Mouse (Mus musculus) limb, embryonic 13.5 days (tissue): ENCODE results near the gene Emilin1. TPM values are rescaled to one million over a fixed set of nuclear protein-coding genes. Genes with fewer than 3 reads are reported as not detected.

Source experiments
- ATAC-seq: fragments of 200-750 bp; cut with Nextera tagmentation; 2 replicates; pipeline ENCODE4 v1.8.0; 2017; ENCODE audit warnings: low read depth, moderate number of reproducible peaks, moderate TSS enrichment; ENCODE audit not compliant: low FRiP score
- H3K27ac ChIP-seq: fragments of 300-500 bp; sonication (generic); 2 replicates; pipeline ENCODE4 v1.5.1; 2015; ENCODE audit warnings: inconsistent platforms, mild to moderate bottlenecking, moderate library complexity
- H3K27me3 ChIP-seq: fragments of 300-500 bp; sonication (generic); 2 replicates; pipeline ENCODE4 v1.6.1; 2015; ENCODE audit warnings: mild to moderate bottlenecking, inconsistent platforms
- H3K36me3 ChIP-seq: fragments of 300-500 bp; sonication (generic); 2 replicates; pipeline ENCODE4 v1.6.1; 2015; ENCODE audit warnings: inconsistent platforms, mild to moderate bottlenecking, moderate library complexity
- H3K4me1 ChIP-seq: fragments of 300-500 bp; sonication (generic); 2 replicates; pipeline ENCODE4 v1.6.1; 2015; ENCODE audit warnings: inconsistent platforms
- H3K4me2 ChIP-seq: fragments of 300-500 bp; sonication (generic); replicated peaks from 2 replicates; pipeline ENCODE4 v1.6.1; 2015; ENCODE audit warnings: inconsistent platforms, mild to moderate bottlenecking, moderate library complexity
- H3K4me3 ChIP-seq: fragments of 300-500 bp; sonication (generic); 2 replicates; pipeline ENCODE4 v1.5.1; 2015; ENCODE audit warnings: moderate library complexity, mild to moderate bottlenecking, inconsistent platforms
- H3K9ac ChIP-seq: fragments of 300-500 bp; sonication (generic); 2 replicates; pipeline ENCODE4 v1.6.1; 2015; ENCODE audit warnings: mild to moderate bottlenecking, inconsistent platforms
- H3K9me3 ChIP-seq: fragments of 300-500 bp; sonication (generic); 2 replicates; pipeline ENCODE4 v1.6.1; 2016; ENCODE audit warnings: inconsistent platforms
- WGBS: fragments of 180-500 bp; shearing (Covaris S2); methylation state at CpG from one replicate; pipeline ENCODE4 v1.1.7; 2015; 5-methylcytosine and 5-hydroxymethylcytosine counted together
- polyA plus RNA-seq: library from polyadenylated mRNA; unstranded; fragments of >200 nt; fragmentation: Nextera tagmentation; extraction: Ambion mirVana; gene quantifications from 2 replicates; pipeline ENCODE4 v1.2.1, GENCODE M21; 2015

Gene Emilin1
- polyA plus RNA-seq, 1 experiment from 2014 or later = 281 TPM

GRCm38 (mm10) chr5:30909300-30909659 is 3.9 kb upstream of the Emilin1 start:
- Histone ChIP-seq H3K9ac (peak overlapping the region; percentile 80; the same call in 1 of the 2 replicates), H3K27me3 (no peaks in the 10 kb centered on the region), H3K4me1 (peaks cover 80% of the 10 kb centered on the region), H3K36me3 (peaks cover 20% of the 10 kb centered on the region), H3K4me3 (no peak overlapping the region), H3K4me2 (peak overlapping the region; percentile 96), H3K27ac (peak overlapping the region; percentile 96), H3K9me3 (no peaks in the 10 kb centered on the region)
- WGBS = 20% methylated on average over 7 of the region's 7 CpGs
- no peak for ATAC-seq

GRCm38 (mm10) chr5:30909863-30910262 is 3.3 kb upstream of the Emilin1 start:
- Histone ChIP-seq H3K9ac (no peak overlapping the region), H3K9me3 (no peaks in the 10 kb centered on the region), H3K36me3 (peaks cover 14% of the 10 kb centered on the region), H3K4me3 (no peak overlapping the region), H3K27me3 (no peaks in the 10 kb centered on the region), H3K27ac (peak overlapping the region; percentile 96), H3K4me1 (peaks cover 82% of the 10 kb centered on the region), H3K4me2 (0 out of 2 replicates have a peak overlapping the region, but pooled peaks have one; percentile 96)
- WGBS = 80% methylated on average over 7 of the region's 7 CpGs
- no peak for ATAC-seq

GRCm38 (mm10) chr5:30910481-30910880 is 2.7 kb upstream of the Emilin1 start:
- peak overlapping the region; percentile 99 for H3K27ac ChIP-seq
- peaks cover 82% of the 10 kb centered on the region for H3K4me1 ChIP-seq
- H3K36me3 ChIP-seq = peaks cover 8% of the 10 kb centered on the region
- no peak for ATAC-seq
- H3K9me3 ChIP-seq = no peaks in the 10 kb centered on the region
- 0 out of 2 replicates have a peak overlapping the region, but pooled peaks have one; percentile 15 for H3K9ac ChIP-seq
- H3K27me3 ChIP-seq = no peaks in the 10 kb centered on the region
- H3K4me3 ChIP-seq = no peak overlapping the region
- peak overlapping the region; percentile 25 for H3K4me2 ChIP-seq

- WGBS = 59% methylated on average over 5 of the region's 5 CpGs
- Histone ChIP-seq H3K36me3 (peaks cover 6% of the 10 kb centered on the region), H3K4me1 (peaks cover 82% of the 10 kb centered on the region), H3K27me3 (no peaks in the 10 kb centered on the region), H3K9me3 (no peaks in the 10 kb centered on the region), H3K4me3 (no peak overlapping the region), H3K27ac (peak overlapping the region; percentile 99), H3K9ac (peak overlapping the region; percentile 31; the same call in 1 of the 2 replicates), H3K4me2 (peak overlapping the region; percentile 99)
- ATAC-seq = no peak
These were observed 1.0 kb upstream of the Emilin1 start for GRCm38 (mm10) chr5:30912156-30912555.

GRCm38 (mm10) chr5:30914101-30914635 is 966 bp downstream of the Emilin1 start:
- H3K36me3 ChIP-seq = peaks cover 26% of the 10 kb centered on the region
- H3K27ac ChIP-seq = peak overlapping the region; percentile 99
- ATAC-seq = no peak
- peak overlapping the region; percentile 89 for H3K9ac ChIP-seq
- H3K9me3 ChIP-seq = no peaks in the 10 kb centered on the region
- H3K4me3 ChIP-seq = peak overlapping the region; percentile 65
- H3K27me3 ChIP-seq = no peaks in the 10 kb centered on the region
- WGBS = 20% methylated on average over 7 of the region's 7 CpGs
- H3K4me2 ChIP-seq = peak overlapping the region; percentile 99
- H3K4me1 ChIP-seq = peaks cover 89% of the 10 kb centered on the region

- no peaks in the 10 kb centered on the region for H3K9me3 ChIP-seq
- peaks cover 33% of the 10 kb centered on the region for H3K36me3 ChIP-seq
- H3K27me3 ChIP-seq = no peaks in the 10 kb centered on the region
- H3K27ac ChIP-seq = peak overlapping the region; percentile 99
- peak overlapping the region; percentile 89 for H3K9ac ChIP-seq
- peak overlapping the region; percentile 99 for H3K4me2 ChIP-seq
- ATAC-seq = no peak
- WGBS = 32% methylated on average over 6 of the region's 6 CpGs
- H3K4me3 ChIP-seq = peak overlapping the region; percentile 65
- H3K4me1 ChIP-seq = peaks cover 88% of the 10 kb centered on the region
These were observed 1.6 kb downstream of the Emilin1 start for GRCm38 (mm10) chr5:30914849-30915248.

GRCm38 (mm10) chr5:30915456-30915855 is 2.3 kb downstream of the Emilin1 start:
- peaks cover 39% of the 10 kb centered on the region for H3K36me3 ChIP-seq
- peak; percentile 3; the same call in 1 of the 2 replicates for ATAC-seq
- 42% methylated on average over 9 of the region's 9 CpGs for WGBS
- peak overlapping the region; percentile 99 for H3K4me2 ChIP-seq
- H3K9ac ChIP-seq = peak overlapping the region; percentile 89
- peak overlapping the region; percentile 65 for H3K4me3 ChIP-seq
- peak overlapping the region; percentile 99 for H3K27ac ChIP-seq
- peaks cover 89% of the 10 kb centered on the region for H3K4me1 ChIP-seq
- no peaks in the 10 kb centered on the region for H3K9me3 ChIP-seq
- H3K27me3 ChIP-seq = no peaks in the 10 kb centered on the region

GRCm38 (mm10) chr5:30915974-30916433 is 2.8 kb downstream of the Emilin1 start:
- WGBS = 9% methylated on average over 7 of the region's 7 CpGs
- peak overlapping the region; percentile 89 for H3K9ac ChIP-seq
- H3K4me1 ChIP-seq = peaks cover 89% of the 10 kb centered on the region
- H3K4me3 ChIP-seq = peak overlapping the region; percentile 65
- H3K27ac ChIP-seq = peak overlapping the region; percentile 99; the same call in 1 of the 2 replicates
- H3K36me3 ChIP-seq = peaks cover 44% of the 10 kb centered on the region
- no peaks in the 10 kb centered on the region for H3K9me3 ChIP-seq
- H3K27me3 ChIP-seq = no peaks in the 10 kb centered on the region
- ATAC-seq = peak; percentile 6
- H3K4me2 ChIP-seq = peak overlapping the region; percentile 99

- H3K36me3 ChIP-seq = peaks cover 46% of the 10 kb centered on the region
- peak overlapping the region; percentile 99; the same call in 1 of the 2 replicates for H3K4me2 ChIP-seq
- H3K9ac ChIP-seq = 0 out of 2 replicates have a peak overlapping the region, but pooled peaks have one; percentile 43
- H3K4me1 ChIP-seq = peaks cover 85% of the 10 kb centered on the region
- H3K27ac ChIP-seq = no peak overlapping the region; the same call in 1 of the 2 replicates
- no peak for ATAC-seq
- 93% methylated on average over 9 of the region's 9 CpGs for WGBS
- no peaks in the 10 kb centered on the region for H3K27me3 ChIP-seq
- no peaks in the 10 kb centered on the region for H3K9me3 ChIP-seq
- H3K4me3 ChIP-seq = no peak overlapping the region
These were observed 3.6 kb downstream of the Emilin1 start for GRCm38 (mm10) chr5:30916841-30917240.

- H3K4me2 ChIP-seq = 0 out of 2 replicates have a peak overlapping the region, but pooled peaks have one; percentile 99
- H3K27ac ChIP-seq = no peak overlapping the region
- 86% methylated on average over 11 of the region's 11 CpGs for WGBS
- peaks cover 85% of the 10 kb centered on the region for H3K4me1 ChIP-seq
- H3K4me3 ChIP-seq = no peak overlapping the region
- no peak for ATAC-seq
- H3K36me3 ChIP-seq = peaks cover 46% of the 10 kb centered on the region
- H3K27me3 ChIP-seq = no peaks in the 10 kb centered on the region
- no peaks in the 10 kb centered on the region for H3K9me3 ChIP-seq
- H3K9ac ChIP-seq = 0 out of 2 replicates have a peak overlapping the region, but pooled peaks have one; percentile 43
These were observed 4.1 kb downstream of the Emilin1 start for GRCm38 (mm10) chr5:30917348-30917747.

- H3K9ac ChIP-seq = peak overlapping the region; percentile 25; the same call in 1 of the 2 replicates
- peaks cover 85% of the 10 kb centered on the region for H3K4me1 ChIP-seq
- peaks cover 46% of the 10 kb centered on the region for H3K36me3 ChIP-seq
- H3K9me3 ChIP-seq = no peaks in the 10 kb centered on the region
- H3K4me3 ChIP-seq = 0 out of 2 replicates have a peak overlapping the region, but pooled peaks have one; percentile 5
- no peak overlapping the region for H3K4me2 ChIP-seq
- no peaks in the 10 kb centered on the region for H3K27me3 ChIP-seq
- 0 out of 2 replicates have a peak overlapping the region, but pooled peaks have one; percentile 10 for H3K27ac ChIP-seq
- ATAC-seq = no peak
- 87% methylated on average over 31 of the region's 31 CpGs for WGBS
These were observed 4.9 kb downstream of the Emilin1 start for GRCm38 (mm10) chr5:30917891-30918670.

- WGBS = 73% methylated on average over 8 of the region's 8 CpGs
- no peaks in the 10 kb centered on the region for H3K9me3 ChIP-seq
- 0 out of 2 replicates have a peak overlapping the region, but pooled peaks have one; percentile 10 for H3K27ac ChIP-seq
- peak overlapping the region; percentile 25; the same call in 1 of the 2 replicates for H3K9ac ChIP-seq
- H3K4me3 ChIP-seq = peak overlapping the region; percentile 5; the same call in 1 of the 2 replicates
- no peaks in the 10 kb centered on the region for H3K27me3 ChIP-seq
- no peak for ATAC-seq
- H3K4me1 ChIP-seq = peaks cover 84% of the 10 kb centered on the region
- peaks cover 46% of the 10 kb centered on the region for H3K36me3 ChIP-seq
- H3K4me2 ChIP-seq = no peak overlapping the region
These were observed 5.5 kb downstream of the Emilin1 start for GRCm38 (mm10) chr5:30918691-30919090.
